Mouse (Mus musculus) forebrain, embryonic 11.5 days (tissue): ENCODE results near the gene Ifna5. TPM values are rescaled to one million over a fixed set of nuclear protein-coding genes. Genes with fewer than 3 reads are reported as not detected.
"Not testable (repeated sequence)": the region's sequence is repeated elsewhere in the genome, so short reads cannot be mapped to it uniquely, and the experiment has no call there.

ENCODE experiments used
- ATAC-seq: fragments of 200-750 bp; cut with Nextera tagmentation; replicated peaks from 2 replicates; pipeline ENCODE4 v1.8.0; 2017; ENCODE audit warnings: moderate TSS enrichment; ENCODE audit not compliant: low FRiP score
- DNase-seq: peaks from one replicate; pipeline ENCODE4 v3.0.0-alpha.2; 2017; ENCODE audit warnings: low spot score
- H3K27ac ChIP-seq: fragments of 300-500 bp; sonication (generic); 2 replicates; pipeline ENCODE4 v1.5.1; 2014; ENCODE audit warnings: low read depth, low read length
- H3K27me3 ChIP-seq: fragments of 300-500 bp; sonication (generic); 2 replicates; pipeline ENCODE4 v1.6.1; 2014; ENCODE audit warnings: mild to moderate bottlenecking, low read length, mixed read lengths; ENCODE audit not compliant: control insufficient read depth, insufficient read depth
- H3K36me3 ChIP-seq: fragments of 300-500 bp; sonication (generic); 2 replicates; pipeline ENCODE4 v1.6.1; 2014; ENCODE audit warnings: mild to moderate bottlenecking, low read length, moderate library complexity, mixed read lengths; ENCODE audit not compliant: control insufficient read depth, insufficient read depth
- H3K4me1 ChIP-seq: fragments of 300-500 bp; sonication (generic); replicated peaks from 2 replicates; pipeline ENCODE4 v1.6.1; 2014; ENCODE audit warnings: low read length, mixed read lengths; ENCODE audit not compliant: control insufficient read depth, insufficient read depth
- H3K4me2 ChIP-seq: fragments of 300-500 bp; sonication (generic); 2 replicates; pipeline ENCODE4 v1.6.1; 2014; ENCODE audit warnings: low read depth, mild to moderate bottlenecking, low read length, moderate library complexity, mixed read lengths; ENCODE audit not compliant: severe bottlenecking
- H3K4me3 ChIP-seq: fragments of 300-500 bp; sonication (generic); 2 replicates; pipeline ENCODE4 v1.5.1; 2014; ENCODE audit warnings: low read depth, low read length
- H3K9ac ChIP-seq: fragments of 300-500 bp; sonication (generic); 2 replicates; pipeline ENCODE4 v1.6.1; 2014; ENCODE audit warnings: low read length
- H3K9me3 ChIP-seq: fragments of 300-500 bp; sonication (generic); 2 replicates; pipeline ENCODE4 v1.6.1; 2016; ENCODE audit warnings: low read length, mixed read lengths; ENCODE audit not compliant: control insufficient read depth
- WGBS: fragments of 180-500 bp; shearing (Covaris S2); extraction: QIAGEN DNeasy Blood & Tissue Kit; methylation state at CpG from one replicate; pipeline ENCODE4 v1.1.7; 2014; 5-methylcytosine and 5-hydroxymethylcytosine counted together
- polyA plus RNA-seq: library from polyadenylated mRNA; unstranded; fragments of >200 nt; fragmentation: Nextera tagmentation; extraction: Ambion mirVana; gene quantifications from 2 replicates; pipeline ENCODE4 v1.2.1, GENCODE M21; 2014

Ifna5 gene
- polyA plus RNA-seq = not detected in 2 replicates

- not testable (repeated sequence) for DNase-seq, H3K4me3 ChIP-seq, H3K27me3 ChIP-seq, H3K36me3 ChIP-seq, H3K9me3 ChIP-seq, H3K4me2 ChIP-seq, H3K27ac ChIP-seq, ATAC-seq, H3K4me1 ChIP-seq, H3K9ac ChIP-seq
- WGBS = 89% methylated on average over 1 of the region's 1 CpGs
Observed at GRCm38 (mm10) chr4:88835225-88835624, at the start of gene Ifna5. Gene Ifna5 (plus strand): TSS chr4:88835525.

- DNase-seq, H3K27ac ChIP-seq, H3K4me1 ChIP-seq, H3K9me3 ChIP-seq, H3K36me3 ChIP-seq, H3K4me3 ChIP-seq, H3K27me3 ChIP-seq, ATAC-seq, H3K9ac ChIP-seq, H3K4me2 ChIP-seq: not testable (repeated sequence)
- WGBS = 0% methylated on average over 1 of the region's 28 CpGs
Observed at GRCm38 (mm10) chr4:88788402-88788801, 46.9 kb upstream of the Ifna5 start, which contains the start of gene Gm13277. Gene Gm13277 (plus strand): TSS chr4:88788632.

GRCm38 (mm10) chr4:88791250-88791649 lies 44.1 kb upstream of the Ifna5 start, which contains the start of gene Gm13278:
Gene Gm13278 (plus strand): TSS chr4:88791550.
- DNase-seq, H3K4me2 ChIP-seq, H3K4me3 ChIP-seq, H3K4me1 ChIP-seq, H3K27ac ChIP-seq, H3K36me3 ChIP-seq, ATAC-seq, H3K9ac ChIP-seq, H3K9me3 ChIP-seq, H3K27me3 ChIP-seq: not testable (repeated sequence)
- no CpG with 5 or more reads among the region's 28 CpGs for WGBS

- not testable (repeated sequence) for DNase-seq, H3K4me2 ChIP-seq, H3K27me3 ChIP-seq, H3K27ac ChIP-seq, H3K36me3 ChIP-seq, H3K9me3 ChIP-seq, ATAC-seq, H3K4me1 ChIP-seq, H3K4me3 ChIP-seq, H3K9ac ChIP-seq
- 0% methylated on average over 7 of the region's 52 CpGs for WGBS
Observed at GRCm38 (mm10) chr4:88793936-88794675, 41.2 kb upstream of the Ifna5 start, which contains the start of gene Gm13275. Gene Gm13275 (plus strand): TSS chr4:88794487.

- not testable (repeated sequence) for H3K4me1 ChIP-seq, DNase-seq, H3K27me3 ChIP-seq, ATAC-seq, H3K27ac ChIP-seq, H3K36me3 ChIP-seq, H3K9ac ChIP-seq, H3K9me3 ChIP-seq, H3K4me3 ChIP-seq, H3K4me2 ChIP-seq
- WGBS = no CpG with 5 or more reads among the region's 28 CpGs
Observed at GRCm38 (mm10) chr4:88797097-88797496, 38.2 kb upstream of the Ifna5 start, which contains the start of gene Gm13279. Gene Gm13279 (plus strand): TSS chr4:88797397.

DNA sequence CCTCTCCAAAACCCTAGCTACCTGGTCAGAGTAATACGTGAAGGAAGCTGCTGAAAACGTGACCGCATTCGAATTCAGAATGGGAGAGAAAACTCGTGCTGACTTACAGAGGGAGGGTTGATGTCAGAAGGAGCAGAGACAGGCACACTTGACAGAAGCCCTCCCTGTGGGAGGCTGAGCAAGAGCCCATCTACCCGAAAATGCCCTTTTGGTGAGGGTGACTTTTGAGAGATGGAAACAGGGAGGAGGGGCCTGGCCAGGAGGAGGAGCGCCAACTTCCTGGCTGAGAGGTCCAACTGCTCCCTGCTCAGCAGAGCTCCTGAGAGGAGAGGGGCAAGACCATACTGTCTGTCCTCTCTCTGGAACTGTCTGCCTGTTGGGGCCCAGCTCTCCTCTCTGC lies 36.0 kb upstream of the Ifna5 start, which contains the start of gene Gm13285:
Gm13285 (plus strand) TSS at position 301 of the 400 bp plus-strand sequence.
- whole genome bisulfite sequencing = 0% methylated on average over 3 of the region's 7 CpGs
- not testable (repeated sequence) for H3K9me3 ChIP-seq, H3K27me3 ChIP-seq, H3K4me3 ChIP-seq, H3K9ac ChIP-seq, H3K4me2 ChIP-seq, DNase-seq, H3K36me3 ChIP-seq, H3K4me1 ChIP-seq, H3K27ac ChIP-seq, ATAC-seq

GRCm38 (mm10) chr4:88802954-88803353 lies 32.4 kb upstream of the Ifna5 start, which contains the start of gene Gm13287:
Gene Gm13287 (plus strand): TSS chr4:88803254.
- H3K4me1 ChIP-seq, H3K27me3 ChIP-seq, ATAC-seq, H3K4me3 ChIP-seq, H3K4me2 ChIP-seq, H3K9ac ChIP-seq, H3K9me3 ChIP-seq, DNase-seq, H3K27ac ChIP-seq, H3K36me3 ChIP-seq: not testable (repeated sequence)
- WGBS = no CpG with 5 or more reads among the region's 29 CpGs

DNA sequence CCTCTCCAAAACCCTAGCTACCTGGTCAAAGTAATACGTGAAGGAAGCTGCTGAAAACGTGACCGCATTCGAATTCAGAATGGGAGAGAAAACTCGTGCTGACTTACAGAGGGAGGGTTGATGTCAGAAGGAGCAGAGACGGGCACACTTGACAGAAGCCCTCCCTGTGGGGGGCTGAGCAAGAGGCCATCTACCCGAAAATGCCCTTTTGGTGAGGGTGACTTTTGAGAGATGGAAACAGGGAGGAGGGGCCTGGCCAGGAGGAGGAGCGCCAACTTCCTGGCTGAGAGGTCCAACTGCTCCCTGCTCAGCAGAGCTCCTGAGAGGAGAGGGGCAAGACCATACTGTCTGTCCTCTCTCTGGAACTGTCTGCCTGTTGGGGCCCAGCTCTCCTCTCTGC lies 30.1 kb upstream of the Ifna5 start, which contains the start of gene Gm13288:
Gm13288 (plus strand) TSS at position 301 of the 400 bp plus-strand sequence.
- DNase-seq, H3K9me3 ChIP-seq, H3K27me3 ChIP-seq, H3K36me3 ChIP-seq, H3K27ac ChIP-seq, H3K9ac ChIP-seq, H3K4me3 ChIP-seq, H3K4me1 ChIP-seq, ATAC-seq: not testable (repeated sequence)
- WGBS = no CpG with 5 or more reads among the region's 8 CpGs
- peak within 1 kb of the TSS; percentile 27; the same call in 1 of the 2 replicates for H3K4me2 ChIP-seq
